Mouse (Mus musculus): Measurements from ENCODE around the gene Kank1. TPM values are rescaled to one million over a fixed set of nuclear protein-coding genes. Genes with fewer than 3 reads are reported as not detected.

The Kank1 gene
- polyA plus RNA-seq, 1 experiment from 2014 or later, result 5.7 TPM

- Histone ChIP-seq H3K9me3 (no peaks in the 10 kb centered on the region), H3K4me1 (replicated peaks) (no peaks in the 10 kb centered on the region), H3K36me3 (no peaks in the 10 kb centered on the region), H3K4me2 (replicated peaks) (no peak overlapping the region), H3K9ac (replicated peaks) (no peak overlapping the region), H3K4me3 (replicated peaks) (no peak overlapping the region), H3K27me3 (no peaks in the 10 kb centered on the region), H3K27ac (no peak overlapping the region)
- ATAC-seq, result no peak
- whole genome bisulfite sequencing, result 86% methylated on average over 4 of the region's 4 CpGs
Observed at GRCm38 (mm10) chr19:25295207-25295606, 58.4 kb downstream of the Kank1 start.

- Histone ChIP-seq H3K4me3 (replicated peaks) (no peak overlapping the region), H3K4me1 (replicated peaks) (no peaks in the 10 kb centered on the region), H3K36me3 (no peaks in the 10 kb centered on the region), H3K9ac (replicated peaks) (no peak overlapping the region), H3K4me2 (replicated peaks) (no peak overlapping the region), H3K27me3 (no peaks in the 10 kb centered on the region), H3K27ac (no peak overlapping the region), H3K9me3 (no peaks in the 10 kb centered on the region)
- 78% methylated on average over 5 of the region's 5 CpGs for WGBS
- ATAC-seq, result no peak
Observed at GRCm38 (mm10) chr19:25297269-25297668, 60.5 kb downstream of the Kank1 start.

GRCm38 (mm10) chr19:25299852-25300670 is 63.3 kb downstream of the Kank1 start:
- no peak overlapping the region for H3K27ac ChIP-seq
- H3K36me3 ChIP-seq, result no peaks in the 10 kb centered on the region
- 87% methylated on average over 14 of the region's 14 CpGs for WGBS
- no peak overlapping the region for H3K9ac ChIP-seq (replicated peaks)
- no peak overlapping the region for H3K4me3 ChIP-seq (replicated peaks)
- no peak overlapping the region for H3K4me2 ChIP-seq (replicated peaks)
- H3K27me3 ChIP-seq, result no peaks in the 10 kb centered on the region
- no peak for ATAC-seq
- no peaks in the 10 kb centered on the region for H3K9me3 ChIP-seq
- no peaks in the 10 kb centered on the region for H3K4me1 ChIP-seq (replicated peaks)

DNA sequence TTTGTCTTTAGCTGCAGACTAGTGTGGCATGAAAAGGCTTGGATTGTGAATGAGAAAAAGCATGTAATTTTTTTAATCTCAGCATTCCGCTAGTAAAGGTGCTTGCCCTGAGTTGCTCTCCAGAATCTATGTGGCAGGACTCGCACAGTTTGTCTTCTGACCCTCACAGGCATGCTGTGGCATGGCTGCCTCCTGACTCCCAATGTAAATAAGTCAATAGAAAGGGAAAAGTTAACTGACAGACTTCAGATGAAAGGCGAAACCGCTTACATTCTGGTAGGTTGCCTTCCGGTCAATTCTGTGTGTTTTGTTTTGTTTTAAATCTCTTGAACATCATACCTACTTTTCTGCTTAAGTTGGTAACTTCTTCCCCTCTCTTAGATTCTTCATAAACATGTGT is 64.4 kb downstream of the Kank1 start:
- H3K27me3 ChIP-seq, result no peaks in the 10 kb centered on the region
- H3K27ac ChIP-seq, result no peak overlapping the region
- H3K36me3 ChIP-seq, result no peaks in the 10 kb centered on the region
- 80% methylated on average over 5 of the region's 5 CpGs for WGBS
- H3K4me3 ChIP-seq (replicated peaks), result no peak overlapping the region
- ATAC-seq, result no peak
- no peaks in the 10 kb centered on the region for H3K9me3 ChIP-seq
- no peak overlapping the region for H3K9ac ChIP-seq (replicated peaks)
- H3K4me2 ChIP-seq (replicated peaks), result no peak overlapping the region
- H3K4me1 ChIP-seq (replicated peaks), result no peaks in the 10 kb centered on the region

DNA sequence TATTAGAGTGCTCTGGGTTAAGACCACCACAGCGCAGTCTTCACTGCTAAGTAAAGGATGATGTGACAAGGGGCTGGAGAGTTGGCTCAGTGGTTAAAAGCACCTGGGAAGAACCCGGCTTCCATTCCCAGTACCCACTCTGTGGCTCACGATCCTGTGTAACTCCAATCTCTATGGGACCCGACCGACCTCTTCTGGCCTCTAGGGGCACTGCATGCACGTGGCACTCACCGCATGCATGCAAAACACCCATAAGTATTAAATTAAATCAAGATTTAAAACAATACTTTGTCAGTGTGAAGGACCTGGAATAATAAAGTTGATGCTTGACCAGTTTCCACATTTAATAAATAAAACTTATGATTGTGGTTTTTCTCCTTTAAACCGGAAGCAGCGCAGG is 69.5 kb downstream of the Kank1 start:
- H3K36me3 ChIP-seq, result no peaks in the 10 kb centered on the region
- H3K27me3 ChIP-seq, result no peaks in the 10 kb centered on the region
- no peak overlapping the region for H3K27ac ChIP-seq
- H3K4me3 ChIP-seq (replicated peaks), result no peak overlapping the region
- no peaks in the 10 kb centered on the region for H3K9me3 ChIP-seq
- no peak overlapping the region for H3K9ac ChIP-seq (replicated peaks)
- no peak overlapping the region for H3K4me2 ChIP-seq (replicated peaks)
- 68% methylated on average over 9 of the region's 9 CpGs for WGBS
- no peak for ATAC-seq
- peaks cover 9% of the 10 kb centered on the region for H3K4me1 ChIP-seq (replicated peaks)

- H3K9me3 ChIP-seq, result no peaks in the 10 kb centered on the region
- H3K27me3 ChIP-seq, result no peaks in the 10 kb centered on the region
- no peak for ATAC-seq
- no peaks in the 10 kb centered on the region for H3K36me3 ChIP-seq
- no peak overlapping the region for H3K27ac ChIP-seq
- H3K4me2 ChIP-seq (replicated peaks), result no peak overlapping the region
- 38% methylated on average over 2 of the region's 2 CpGs for WGBS
- peaks cover 9% of the 10 kb centered on the region for H3K4me1 ChIP-seq (replicated peaks)
- no peak overlapping the region for H3K9ac ChIP-seq (replicated peaks)
- no peak overlapping the region for H3K4me3 ChIP-seq (replicated peaks)
Observed at GRCm38 (mm10) chr19:25308156-25308555, 71.4 kb downstream of the Kank1 start.

DNA sequence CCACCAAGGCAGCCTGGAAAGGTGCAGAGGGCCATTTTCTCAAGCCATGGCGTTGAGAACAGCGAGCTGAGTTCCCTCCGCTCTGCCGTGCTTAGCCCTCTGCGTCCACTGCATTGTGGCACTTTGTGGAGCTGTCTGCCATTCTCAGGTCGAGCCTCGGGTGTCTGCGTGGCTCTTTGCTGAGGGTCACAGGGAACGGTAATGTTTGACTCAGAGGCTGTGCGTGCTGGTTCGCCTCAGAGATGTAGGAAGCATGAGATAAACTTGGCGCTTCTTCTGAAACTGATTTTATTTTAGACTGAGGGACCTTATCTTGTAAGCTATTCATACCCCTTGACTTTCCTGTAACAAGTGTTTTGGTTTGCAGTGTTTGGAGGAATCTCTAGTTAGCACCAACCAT is 72.0 kb downstream of the Kank1 start:
- H3K27ac ChIP-seq, result no peak overlapping the region
- H3K9ac ChIP-seq (replicated peaks), result no peak overlapping the region
- H3K4me2 ChIP-seq (replicated peaks), result 0 out of 2 replicates have a peak overlapping the region, but pooled peaks have one; percentile 17
- H3K27me3 ChIP-seq, result no peaks in the 10 kb centered on the region
- no peaks in the 10 kb centered on the region for H3K36me3 ChIP-seq
- no peak overlapping the region for H3K4me3 ChIP-seq (replicated peaks)
- H3K4me1 ChIP-seq (replicated peaks), result peaks cover 9% of the 10 kb centered on the region
- 31% methylated on average over 12 of the region's 12 CpGs for WGBS
- H3K9me3 ChIP-seq, result no peaks in the 10 kb centered on the region
- ATAC-seq, result no peak

DNA sequence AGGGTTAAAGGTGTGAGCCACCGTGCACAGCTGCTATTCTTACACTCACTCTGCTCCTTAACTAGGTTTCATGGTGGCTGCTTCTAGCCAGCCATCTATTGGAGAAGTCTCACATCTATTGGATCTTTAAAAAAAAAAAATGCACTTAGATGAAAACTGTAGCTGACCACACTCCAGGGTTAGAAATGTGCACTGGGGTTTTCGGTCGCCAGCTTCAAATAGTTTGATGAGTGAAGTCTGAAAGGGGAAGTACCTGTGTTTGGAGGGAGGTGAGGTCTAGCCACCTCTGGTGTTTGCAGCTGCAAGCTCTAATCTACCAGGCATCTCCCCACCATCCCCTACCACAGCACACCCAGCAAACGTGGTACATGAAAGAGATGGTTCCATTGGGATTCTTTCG is 74.2 kb downstream of the Kank1 start:
- Histone ChIP-seq H3K4me1 (replicated peaks) (peaks cover 9% of the 10 kb centered on the region), H3K27ac (no peak overlapping the region), H3K9me3 (no peaks in the 10 kb centered on the region), H3K4me2 (replicated peaks) (no peak overlapping the region), H3K4me3 (replicated peaks) (no peak overlapping the region), H3K9ac (replicated peaks) (no peak overlapping the region), H3K36me3 (no peaks in the 10 kb centered on the region), H3K27me3 (no peaks in the 10 kb centered on the region)
- 84% methylated on average over 5 of the region's 5 CpGs for WGBS
- ATAC-seq, result no peak

DNA sequence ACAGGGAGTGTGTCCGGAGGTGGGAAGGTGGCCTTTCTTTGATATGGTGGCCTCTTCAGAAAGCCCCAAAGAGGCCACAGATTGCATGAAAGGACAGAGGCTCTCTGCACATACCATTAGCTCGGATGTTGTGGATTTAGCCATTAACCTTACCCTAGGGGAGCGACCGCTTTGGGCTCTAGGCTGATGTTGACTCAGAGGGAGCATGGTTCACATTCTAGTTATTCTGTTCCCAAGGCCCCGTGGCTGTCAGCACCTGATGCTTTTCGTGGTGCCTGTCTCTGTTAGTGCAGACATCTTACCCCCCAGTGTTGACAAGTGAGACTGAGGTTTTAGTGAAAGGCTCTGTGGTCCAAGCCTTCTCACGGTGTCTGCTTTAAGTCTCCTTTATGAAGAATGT is 74.9 kb downstream of the Kank1 start:
- H3K9ac ChIP-seq (replicated peaks), result no peak overlapping the region
- H3K4me1 ChIP-seq (replicated peaks), result peaks cover 9% of the 10 kb centered on the region
- H3K36me3 ChIP-seq, result no peaks in the 10 kb centered on the region
- H3K4me2 ChIP-seq (replicated peaks), result no peak overlapping the region
- no peak overlapping the region for H3K4me3 ChIP-seq (replicated peaks)
- no peak overlapping the region for H3K27ac ChIP-seq
- H3K27me3 ChIP-seq, result no peaks in the 10 kb centered on the region
- no peaks in the 10 kb centered on the region for H3K9me3 ChIP-seq
- WGBS, result 42% methylated on average over 7 of the region's 7 CpGs
- ATAC-seq, result no peak

- no peaks in the 10 kb centered on the region for H3K36me3 ChIP-seq
- H3K4me3 ChIP-seq (replicated peaks), result no peak overlapping the region
- ATAC-seq, result no peak
- H3K9me3 ChIP-seq, result no peaks in the 10 kb centered on the region
- 72% methylated on average over 14 of the region's 14 CpGs for WGBS
- H3K27ac ChIP-seq, result no peak overlapping the region
- H3K4me2 ChIP-seq (replicated peaks), result no peak overlapping the region
- no peak overlapping the region for H3K9ac ChIP-seq (replicated peaks)
- H3K27me3 ChIP-seq, result no peaks in the 10 kb centered on the region
- H3K4me1 ChIP-seq (replicated peaks), result 0 out of 2 replicates have a peak, but pooled peaks cover 5% of the 10 kb centered on the region
Observed at GRCm38 (mm10) chr19:25315458-25315889, 78.7 kb downstream of the Kank1 start.

GRCm38 (mm10) chr19:25315993-25316392 is 79.2 kb downstream of the Kank1 start:
- no peaks in the 10 kb centered on the region for H3K27me3 ChIP-seq
- 0 out of 2 replicates have a peak, but pooled peaks cover 5% of the 10 kb centered on the region for H3K4me1 ChIP-seq (replicated peaks)
- no peak overlapping the region for H3K27ac ChIP-seq
- WGBS, result 97% methylated on average over 5 of the region's 5 CpGs
- no peaks in the 10 kb centered on the region for H3K36me3 ChIP-seq
- H3K9ac ChIP-seq (replicated peaks), result no peak overlapping the region
- no peak for ATAC-seq
- H3K4me3 ChIP-seq (replicated peaks), result no peak overlapping the region
- no peak overlapping the region for H3K4me2 ChIP-seq (replicated peaks)
- no peaks in the 10 kb centered on the region for H3K9me3 ChIP-seq

DNA sequence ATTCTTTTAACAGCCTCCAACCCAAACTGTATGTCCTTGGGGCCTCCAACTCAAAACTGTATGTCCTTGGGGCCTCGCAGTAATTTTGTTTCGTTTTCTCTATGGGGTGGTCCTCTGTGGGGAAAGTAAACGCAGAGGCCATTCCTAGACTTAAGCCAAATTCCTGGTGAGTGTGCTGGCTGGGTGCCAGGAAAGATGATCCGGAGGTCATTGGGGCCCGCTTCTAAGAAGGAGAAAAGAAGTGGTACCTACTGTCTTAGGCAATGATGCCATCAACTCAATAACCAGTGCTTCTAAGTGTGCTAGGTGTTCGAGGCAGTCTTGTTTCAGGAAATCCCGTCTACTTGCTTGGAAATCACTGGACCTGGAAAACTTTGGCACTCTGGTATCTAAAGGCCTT is 87.5 kb downstream of the Kank1 start:
- no peak for ATAC-seq
- H3K27ac ChIP-seq, result no peak overlapping the region
- no peak overlapping the region for H3K4me2 ChIP-seq (replicated peaks)
- H3K4me1 ChIP-seq (replicated peaks), result 0 out of 2 replicates have a peak, but pooled peaks cover 3% of the 10 kb centered on the region
- 88% methylated on average over 7 of the region's 7 CpGs for WGBS
- no peak overlapping the region for H3K4me3 ChIP-seq (replicated peaks)
- no peaks in the 10 kb centered on the region for H3K36me3 ChIP-seq
- H3K9me3 ChIP-seq, result no peaks in the 10 kb centered on the region
- H3K9ac ChIP-seq (replicated peaks), result no peak overlapping the region
- no peaks in the 10 kb centered on the region for H3K27me3 ChIP-seq

Measured in midbrain, embryonic 13.5 days (tissue).